Comparison of ENCODE assay signal across 8 mouse cellular contexts in genomic region chr10:85046585-85046984, GRCm38 (mm10). TPM values are rescaled to one million over a fixed set of nuclear protein-coding genes. Genes with fewer than 3 reads are reported as not detected.
A peak's percentile ranks its signal among the peaks of the same experiment; 100 is the strongest.
DNase-seq lines count a peak whose midpoint lies in the region; ATAC-seq and TF ChIP-seq lines count a peak whose summit lies in the region.

No protein-coding gene starts in this region.

- no peak for TF ChIP-seq POLR2A in testis, adult 2 months (IDR thresholded peaks at IDR 0.05; ENCODE audit: control insufficient read depth, low read depth, low read length)

- no peaks in the 10 kb centered on the region for H3K9me3 ChIP-seq in hindbrain, embryonic 11.5 days (ENCODE audit: control insufficient read depth, low read length)
- 0 out of 2 replicates have a peak, but pooled peaks cover 2% of the 10 kb centered on the region for H3K9me3 ChIP-seq in hindbrain, embryonic 10.5 days

- H3K4me1 ChIP-seq in hindbrain, embryonic 11.5 days (replicated peaks; ENCODE audit: control insufficient read depth, insufficient read depth, low read length): no peaks in the 10 kb centered on the region
- H3K4me1 ChIP-seq in hindbrain, embryonic 10.5 days (replicated peaks): peaks cover 22% of the 10 kb centered on the region
- H3K4me1 ChIP-seq in testis, adult 2 months (ENCODE audit: control insufficient read depth, insufficient read depth, low read length): peaks cover 7% of the 10 kb centered on the region

- 36% methylated on average over 5 of the region's 5 CpGs for WGBS in hindbrain, embryonic 11.5 days
- 31% methylated on average over 5 of the region's 5 CpGs for WGBS in hindbrain, embryonic 10.5 days

- H3K27ac ChIP-seq in hindbrain, embryonic 11.5 days (ENCODE audit: low read depth, low read length): no peak overlapping the region
- no peak overlapping the region for H3K27ac ChIP-seq in hindbrain, embryonic 10.5 days
- H3K27ac ChIP-seq in testis, adult 2 months (ENCODE audit: control insufficient read depth, insufficient read depth, low read depth, low read length): no peak overlapping the region

- no peak overlapping the region for H3K9ac ChIP-seq in hindbrain, embryonic 11.5 days (ENCODE audit: low read depth, low read length)

- H3K27me3 ChIP-seq in hindbrain, embryonic 11.5 days (ENCODE audit: control insufficient read depth, insufficient read depth, low read length): peaks cover 12% of the 10 kb centered on the region
- H3K27me3 ChIP-seq in hindbrain, embryonic 10.5 days (ENCODE audit: insufficient read depth, poor library complexity, severe bottlenecking): peaks cover 27% of the 10 kb centered on the region
- no peaks in the 10 kb centered on the region for H3K27me3 ChIP-seq in testis, adult 2 months (ENCODE audit: control insufficient read depth, insufficient read depth, low read length)

- H3K36me3 ChIP-seq in hindbrain, embryonic 11.5 days (ENCODE audit: control insufficient read depth, insufficient read depth, low read length): no peaks in the 10 kb centered on the region
- no peaks in the 10 kb centered on the region for H3K36me3 ChIP-seq in hindbrain, embryonic 10.5 days
- H3K36me3 ChIP-seq in testis, adult 2 months (ENCODE audit: control insufficient read depth, insufficient read depth, low read length): no peaks in the 10 kb centered on the region

- peak; percentile 54 for DNase-seq in hindbrain, embryonic 11.5 days (ENCODE audit: low spot score)
- DNase-seq in hindbrain, embryonic 10.5 days (ENCODE audit: low spot score): no peak
- DNase-seq in testis, postnatal 14 days (ENCODE audit: low spot score): no peak
- DNase-seq in cerebellum, postnatal 25 days: peak; percentile 19 to 59
- DNase-seq in lung, postnatal 10 days: peak; percentile 41
- DNase-seq in adrenal gland, postnatal 4 days (ENCODE audit: low spot score in 2 of 2): no peak
- DNase-seq in left cerebral cortex, adult 11 months (ENCODE audit: low spot score): no peak

- TF ChIP-seq CTCF in testis, adult 2 months (IDR thresholded peaks at IDR 0.05; ENCODE audit: control insufficient read depth, insufficient read depth, insufficient replicate concordance, low read depth, low read length): peak; percentile 24; the same call in 1 of the 2 replicates

- no peak for ATAC-seq in hindbrain, embryonic 11.5 days (ENCODE audit: low FRiP score)

- H3K4me2 ChIP-seq in hindbrain, embryonic 11.5 days (replicated peaks; ENCODE audit: low read depth, low read length): no peak overlapping the region

- H3K4me3 ChIP-seq in hindbrain, embryonic 11.5 days (ENCODE audit: low read depth, low read length): no peak overlapping the region
- no peak overlapping the region for H3K4me3 ChIP-seq in hindbrain, embryonic 10.5 days
- H3K4me3 ChIP-seq in testis, adult 2 months (ENCODE audit: control insufficient read depth, low read depth, low read length): no peak overlapping the region

RNA-seq across cellular contexts. Expression of gene Fhl4, which starts 55.7 kb away (rescaled TPM):
- 2.0 and 2.6 TPM in 2 replicates for polyA plus RNA-seq in hindbrain, embryonic 11.5 days (2014; fragmentation: Nextera tagmentation; extraction: Ambion mirVana)
- 1.2 and 1.3 TPM in 2 replicates for polyA plus RNA-seq in hindbrain, embryonic 10.5 days (2016; fragmentation: Nextera tagmentation; extraction: Ambion mirVana)
- polyA plus RNA-seq in testis, adult 2 months (2012; rRNA removed): 1,614 and 2,043 TPM in 2 replicates
- total RNA-seq in adrenal gland, postnatal 4 days (2021): 1 to 10 TPM in 1 of 2 experiments, under 1 TPM in 1; 0.92 to 1.3 TPM

RNA-seq across cellular contexts. Expression of gene Tmem263, which starts 55.8 kb away (rescaled TPM):
- polyA plus RNA-seq in hindbrain, embryonic 11.5 days (2014; fragmentation: Nextera tagmentation; extraction: Ambion mirVana): 59.5 and 67.6 TPM in 2 replicates
- 45.3 and 49.3 TPM in 2 replicates for polyA plus RNA-seq in hindbrain, embryonic 10.5 days (2016; fragmentation: Nextera tagmentation; extraction: Ambion mirVana)
- 5.7 and 6.4 TPM in 2 replicates for polyA plus RNA-seq in testis, adult 2 months (2012; rRNA removed)
- 10 to 100 TPM; 30.4 to 33.0 TPM for total RNA-seq in adrenal gland, postnatal 4 days (2021)

Comparison
In these comparisons a context has a peak if more than half of its experiments do, and no peak if none do; other contexts are left out.
1. DNase-seq: peak in hindbrain, embryonic 11.5 days (single experiment), cerebellum, postnatal 25 days (2 of 2) and lung, postnatal 10 days (single experiment); none in hindbrain, embryonic 10.5 days (single experiment), testis, postnatal 14 days (single experiment), adrenal gland, postnatal 4 days (0 of 2) and left cerebral cortex, adult 11 months (single experiment).
2. RNA of gene Fhl4, which starts 55.7 kb away (polyA plus RNA-seq): 1,614 to 2,043 TPM in testis, adult 2 months; 2.0 to 2.6 TPM in hindbrain, embryonic 11.5 days and 1.2 to 1.3 TPM in hindbrain, embryonic 10.5 days; every median in the first group is over 100 times any median in the second.